Mouse (Mus musculus): Measurements from ENCODE around the gene Akap13.
A peak's percentile ranks its signal among the peaks of the same experiment; 100 is the strongest.

Gene Akap13

DNA sequence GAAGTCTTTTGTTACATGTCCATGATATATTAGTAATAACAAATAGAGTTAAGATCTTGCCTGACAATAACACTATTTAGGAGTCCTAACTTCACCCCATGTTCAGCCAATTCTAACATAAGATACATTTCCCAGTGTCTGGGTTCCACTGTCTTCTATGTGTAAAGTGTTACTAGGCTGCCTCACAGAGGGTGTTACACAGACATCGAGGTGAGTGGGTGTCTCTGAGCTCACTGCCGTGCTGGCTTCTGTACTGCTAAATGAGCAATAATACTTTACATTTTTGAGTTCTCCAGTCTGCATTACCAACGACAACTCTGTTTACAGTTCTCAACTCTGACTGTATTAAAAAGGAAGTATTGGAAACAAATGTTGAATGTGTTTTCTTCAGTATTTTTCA is 209.1 kb downstream of the Akap13 start:
- DNase-seq (ENCODE audit: low read depth, low spot score) = no peak

- DNase-seq (ENCODE audit: low read depth, low spot score) = peak; percentile 31
Measured at GRCm38 (mm10) chr7:75666982-75667381, 211.6 kb downstream of the Akap13 start.

- no peak for DNase-seq (ENCODE audit: low read depth, low spot score)
Measured at GRCm38 (mm10) chr7:75667531-75667930, 212.2 kb downstream of the Akap13 start.

- DNase-seq (ENCODE audit: low read depth, low spot score) = no peak
Measured at GRCm38 (mm10) chr7:75668396-75668795, 213.1 kb downstream of the Akap13 start.

- DNase-seq (ENCODE audit: low read depth, low spot score) = peak; percentile 36
Measured at GRCm38 (mm10) chr7:75669416-75669815, 214.1 kb downstream of the Akap13 start.

DNA sequence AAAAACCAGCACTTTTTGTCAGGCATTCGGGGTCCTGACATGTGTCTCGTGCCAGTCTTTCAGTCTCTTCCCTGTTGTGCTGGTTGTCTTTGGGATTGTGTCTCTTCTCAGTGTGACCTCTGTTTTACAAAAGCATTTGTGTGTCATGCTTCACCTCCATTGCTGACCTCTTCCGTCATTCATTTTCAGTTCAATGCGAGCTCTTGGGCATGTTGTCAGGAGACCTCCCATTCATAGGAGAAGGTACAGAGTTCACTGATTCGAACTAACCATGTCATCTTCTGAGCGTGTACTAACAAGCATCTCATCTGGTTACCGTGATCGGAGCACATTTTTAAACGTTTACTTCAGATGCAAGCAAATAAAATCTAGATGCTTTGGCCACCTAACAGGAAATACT is 224.3 kb downstream of the Akap13 start:
- no peak for DNase-seq (ENCODE audit: low read depth, low spot score)

GRCm38 (mm10) chr7:75682901-75683300 is 227.6 kb downstream of the Akap13 start:
- no peak for DNase-seq (ENCODE audit: low read depth, low spot score)

- no peak for DNase-seq (ENCODE audit: low read depth, low spot score)
Measured at GRCm38 (mm10) chr7:75683410-75683809, 228.1 kb downstream of the Akap13 start.

- DNase-seq (ENCODE audit: low read depth, low spot score) = peak; percentile 33
Measured at GRCm38 (mm10) chr7:75684976-75685375, 229.6 kb downstream of the Akap13 start.

- peak; percentile 67 for DNase-seq (ENCODE audit: low read depth, low spot score)
Measured at GRCm38 (mm10) chr7:75686046-75686826, 230.9 kb downstream of the Akap13 start.

GRCm38 (mm10) chr7:75686827-75687164 is 231.5 kb downstream of the Akap13 start:
- no peak for DNase-seq (ENCODE audit: low read depth, low spot score)

- DNase-seq (ENCODE audit: low read depth, low spot score) = peak; percentile 39
Measured at GRCm38 (mm10) chr7:75688144-75688543, 232.8 kb downstream of the Akap13 start.

GRCm38 (mm10) chr7:75694777-75695176 is 239.4 kb downstream of the Akap13 start:
- no peak for DNase-seq (ENCODE audit: low read depth, low spot score)

DNA sequence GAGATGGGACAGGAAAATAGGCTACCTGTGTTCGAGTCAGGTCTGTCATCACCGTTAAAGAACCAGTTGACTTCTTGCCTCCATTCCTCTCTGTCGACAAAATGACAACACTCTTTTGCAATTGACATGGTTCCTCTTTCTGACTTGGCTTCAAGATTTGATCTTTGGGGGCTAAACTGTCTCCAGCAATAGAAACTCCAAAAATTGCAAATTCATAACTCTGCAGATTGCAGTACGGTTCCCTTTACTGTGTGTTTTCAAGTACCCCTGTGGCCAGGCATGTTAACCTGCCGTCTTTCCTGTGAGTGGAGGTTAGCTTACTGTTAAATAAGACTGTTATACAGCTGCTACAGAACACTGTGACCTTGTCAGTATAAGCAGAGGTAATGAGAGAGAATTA is 244.5 kb downstream of the Akap13 start:
- DNase-seq (ENCODE audit: low read depth, low spot score) = no peak

DNA sequence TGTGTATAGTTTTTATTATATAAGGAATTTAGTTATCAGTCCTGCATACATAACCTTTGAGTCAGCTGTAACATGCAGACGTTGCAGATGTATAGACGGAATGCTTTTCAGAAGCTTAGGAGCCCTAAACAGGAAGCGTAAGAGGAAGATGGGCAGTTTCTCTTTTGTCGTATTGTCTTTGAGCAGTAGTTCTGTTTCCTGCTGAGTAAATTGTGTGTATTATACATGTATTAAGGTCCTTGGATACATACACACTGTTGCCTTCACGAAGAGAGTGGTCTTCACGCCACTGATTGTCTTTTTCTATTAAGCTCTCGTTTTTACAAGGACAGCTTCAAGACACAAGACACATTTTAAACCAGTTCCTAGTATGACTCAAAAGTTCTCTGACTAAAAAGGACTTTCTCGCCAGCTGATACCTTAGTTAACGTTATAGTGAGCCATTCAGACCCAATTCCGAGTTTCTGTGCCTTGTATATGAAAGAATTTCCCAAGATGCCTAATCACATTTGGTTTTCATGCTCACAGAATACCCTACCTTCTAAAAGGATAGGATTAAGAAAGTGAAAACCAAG is 245.5 kb downstream of the Akap13 start:
- peak; percentile 56 for DNase-seq (ENCODE audit: low read depth, low spot score)

DNA sequence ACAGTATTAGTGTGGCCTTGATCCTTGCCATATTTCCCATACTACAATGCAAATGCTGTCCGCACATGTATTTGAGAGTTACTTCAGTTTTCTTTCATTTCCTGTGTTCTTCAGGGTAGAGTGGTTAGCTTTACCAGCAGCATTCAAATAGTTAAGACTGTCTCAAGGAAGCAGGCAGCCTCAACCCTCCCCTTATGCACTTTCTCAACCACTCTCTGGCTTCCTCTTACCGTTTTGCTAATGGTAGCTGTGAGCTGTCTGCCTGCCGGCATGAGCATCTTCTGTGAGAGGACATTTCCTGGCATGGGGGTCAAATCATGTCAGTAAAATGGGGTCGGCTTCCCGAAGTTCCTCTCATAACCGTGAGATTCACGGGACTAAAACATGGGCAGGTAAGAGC is 246.4 kb downstream of the Akap13 start:
- peak; percentile 80 for DNase-seq (ENCODE audit: low read depth, low spot score)

DNA sequence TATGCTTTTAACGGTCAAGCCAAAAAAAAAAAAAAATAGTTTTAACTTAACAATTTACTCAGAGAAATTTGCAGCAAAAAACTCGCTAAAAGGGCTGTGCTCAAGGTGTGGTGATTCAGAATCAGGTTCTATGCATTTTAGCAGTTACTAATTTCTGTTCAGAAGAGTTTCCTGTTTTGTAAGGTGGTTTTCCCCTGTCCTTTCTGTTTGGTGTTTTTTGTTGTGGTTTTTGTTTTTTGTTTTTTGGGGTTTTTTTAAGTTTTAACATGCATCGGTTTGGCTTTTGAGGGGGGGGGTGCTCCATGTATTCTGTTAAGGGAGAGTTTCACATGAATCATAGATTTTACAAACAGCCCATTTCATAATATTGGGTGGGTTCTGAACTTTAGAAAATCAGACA is 247.0 kb downstream of the Akap13 start:
- peak; percentile 75 for DNase-seq (ENCODE audit: low read depth, low spot score)

GRCm38 (mm10) chr7:75702966-75703645 is 247.8 kb downstream of the Akap13 start:
- peak; percentile 41 for DNase-seq (ENCODE audit: low read depth, low spot score)

GRCm38 (mm10) chr7:75704862-75705261 is 249.5 kb downstream of the Akap13 start:
- DNase-seq (ENCODE audit: low read depth, low spot score) = no peak

GRCm38 (mm10) chr7:75709936-75710335 is 254.6 kb downstream of the Akap13 start:
- DNase-seq (ENCODE audit: low read depth, low spot score) = no peak

- DNase-seq (ENCODE audit: low read depth, low spot score) = no peak
Measured at GRCm38 (mm10) chr7:75710920-75711319, 255.6 kb downstream of the Akap13 start.

DNA sequence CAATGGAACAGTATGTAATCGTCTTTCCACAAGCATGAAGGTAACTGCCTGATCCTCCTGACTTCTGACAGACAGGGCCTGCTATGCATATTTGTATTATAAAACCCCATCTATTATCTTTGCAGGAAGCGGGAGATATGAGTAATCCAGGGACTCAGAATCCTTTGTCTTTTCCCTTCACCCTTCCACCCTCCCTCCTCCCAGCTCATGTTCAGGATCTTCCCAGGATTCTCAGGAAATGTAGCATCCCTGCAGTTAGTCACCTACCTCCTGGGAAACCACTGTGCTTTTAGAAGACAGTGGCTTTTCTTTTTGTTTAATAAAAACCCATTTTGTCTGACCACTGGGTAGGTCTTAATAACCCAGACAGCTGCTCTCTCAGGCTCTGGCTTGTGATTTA is 256.1 kb downstream of the Akap13 start:
- DNase-seq (ENCODE audit: low read depth, low spot score) = no peak

- DNase-seq (ENCODE audit: low read depth, low spot score) = no peak
Measured at GRCm38 (mm10) chr7:75712808-75713207, 257.5 kb downstream of the Akap13 start.

All from CD4-positive helper T cell, adult 2 months (primary cell).